Mouse (Mus musculus) embryonic fibroblast, embryonic 13.5 days (primary cell): Measurements from ENCODE around the gene Prpf40b.

Experiments
- CTCF ChIP-seq: IDR thresholded peaks from 2 replicates; pipeline ENCODE4 v1.5.1; 2011; ENCODE audit warnings: mild to moderate bottlenecking, control low read depth, low read length, moderate library complexity, borderline replicate concordance; ENCODE audit not compliant: insufficient read depth
- POLR2A ChIP-seq: IDR thresholded peaks from 2 replicates; pipeline ENCODE4 v1.6.1; 2011; ENCODE audit warnings: low read depth, mild to moderate bottlenecking, control low read depth, low read length, moderate library complexity

DNA sequence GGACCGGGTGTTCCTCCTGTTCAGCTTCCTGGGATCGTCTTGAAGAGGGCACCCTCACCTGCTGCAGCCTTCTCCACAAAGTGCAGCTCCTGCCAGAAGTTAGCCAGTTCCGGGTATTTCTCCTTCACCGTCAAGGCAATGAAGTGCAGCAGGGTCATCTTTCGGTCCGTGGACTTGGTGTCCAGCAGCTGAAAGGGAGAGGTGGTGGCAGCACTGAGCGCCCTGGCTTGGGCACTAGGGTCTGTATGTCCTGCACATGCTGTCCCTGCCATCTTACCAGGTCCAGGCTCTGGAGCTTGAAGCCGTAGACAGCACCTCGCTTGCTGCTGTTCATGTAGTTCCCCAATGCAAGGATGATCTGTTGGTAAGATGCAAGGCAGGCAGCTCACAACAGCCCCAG is 26.1 kb downstream of the Prpf40b start:
- TF ChIP-seq CTCF (no peak), POLR2A (no peak)
